In genomic region chr16:14444059-14444855, GRCm38 (mm10) we compare ENCODE assay signal across 10 mouse cellular contexts.
DNase-seq lines count a peak whose midpoint lies in the region; ATAC-seq and TF ChIP-seq lines count a peak whose summit lies in the region.
"Had no signal": no experiment of that assay in that cellular context is flagged by ENCODE, and none has a peak within 500 bp of the region (broad histone marks: within the 10 kb centered on the region; RNA-seq: fewer than 3 reads in every experiment).

No protein-coding gene starts in this region.

- no peak overlapping the region for H3K27ac ChIP-seq in lung, embryonic 14.5 days (ENCODE audit: low read depth)
- H3K27ac ChIP-seq in limb, embryonic 15.5 days: peak overlapping the region; percentile 17; the same call in 1 of the 2 replicates
- H3K27ac ChIP-seq: hindbrain, embryonic 12.5 days had no signal

- ATAC-seq in lung, embryonic 14.5 days (ENCODE audit: insufficient read depth): no peak
- no peak for ATAC-seq in limb, embryonic 15.5 days (ENCODE audit: insufficient number of reproducible peaks, low FRiP score, low TSS enrichment, low read depth)

- no peaks in the 10 kb centered on the region for H3K9me3 ChIP-seq in lung, embryonic 14.5 days (ENCODE audit: low read depth, low read length)
- no peaks in the 10 kb centered on the region for H3K9me3 ChIP-seq in limb, embryonic 15.5 days
- H3K9me3 ChIP-seq: hindbrain, embryonic 12.5 days; megakaryocyte, embryonic 14.5 days had no signal

- no peak overlapping the region for H3K9ac ChIP-seq in lung, embryonic 14.5 days
- no peak overlapping the region for H3K9ac ChIP-seq in limb, embryonic 15.5 days
- H3K9ac ChIP-seq: hindbrain, embryonic 12.5 days had no signal

- H3K27me3 ChIP-seq in lung, embryonic 14.5 days (ENCODE audit: insufficient read depth, low read length): no peaks in the 10 kb centered on the region
- no peaks in the 10 kb centered on the region for H3K27me3 ChIP-seq in limb, embryonic 15.5 days
- H3K27me3 ChIP-seq: hindbrain, embryonic 12.5 days; megakaryocyte, embryonic 14.5 days had no signal

- peak; percentile 58 for DNase-seq in adrenal gland, adult 2 months
- no peak for DNase-seq in adrenal gland, postnatal 25 days
- peak; percentile 9 for DNase-seq in lung, embryonic 14.5 days
- DNase-seq in lung, postnatal 14 days: no peak
- DNase-seq in forelimb bud, embryonic 11.5 days (ENCODE audit: low read depth, low spot score): peak; percentile 16
- no peak for DNase-seq in layer of hippocampus, adult 9-10 months (ENCODE audit: low spot score)
- DNase-seq in frontal cortex, postnatal 36 days (ENCODE audit: low spot score in 2 of 2): no peak

- no peak overlapping the region for H3K4me2 ChIP-seq in lung, embryonic 14.5 days
- no peak overlapping the region for H3K4me2 ChIP-seq in limb, embryonic 15.5 days
- H3K4me2 ChIP-seq: hindbrain, embryonic 12.5 days had no signal

- H3K4me3 ChIP-seq in lung, embryonic 14.5 days (ENCODE audit: low read depth, low read length): no peak overlapping the region
- no peak overlapping the region for H3K4me3 ChIP-seq in limb, embryonic 15.5 days
- H3K4me3 ChIP-seq: hindbrain, embryonic 12.5 days; megakaryocyte, embryonic 14.5 days had no signal

- WGBS in lung, embryonic 14.5 days: 57% methylated on average over 6 of the region's 6 CpGs
- 40% methylated on average over 6 of the region's 6 CpGs for WGBS in limb, embryonic 15.5 days

- no peak for TF ChIP-seq CTCF in lung, embryonic 14.5 days (IDR thresholded peaks at IDR 0.05; ENCODE audit: low read depth)

- no peaks in the 10 kb centered on the region for H3K4me1 ChIP-seq in lung, embryonic 14.5 days (ENCODE audit: insufficient read depth)
- peaks cover 6% of the 10 kb centered on the region for H3K4me1 ChIP-seq in limb, embryonic 15.5 days

- peaks cover 14% of the 10 kb centered on the region; the same call in 1 of the 2 replicates for H3K36me3 ChIP-seq in lung, embryonic 14.5 days (ENCODE audit: insufficient read depth)
- peaks cover 20% of the 10 kb centered on the region; the same call in 1 of the 2 replicates for H3K36me3 ChIP-seq in limb, embryonic 15.5 days

Comparison
In these comparisons a context has a peak if more than half of its experiments do, and no peak if none do; other contexts are left out.
1. DNase-seq: peak in adrenal gland, adult 2 months (single experiment), lung, embryonic 14.5 days (single experiment) and forelimb bud, embryonic 11.5 days (single experiment); none in adrenal gland, postnatal 25 days (single experiment), lung, postnatal 14 days (single experiment), layer of hippocampus, adult 9-10 months (single experiment) and frontal cortex, postnatal 36 days (0 of 2).